Mouse (Mus musculus) G1E (cell line): Measurements from ENCODE around the gene Cep250. TPM values are rescaled to one million over a fixed set of nuclear protein-coding genes. Genes with fewer than 3 reads are reported as not detected.

Experiments used
- ATAC-seq: 2 replicates; pipeline ENCODE4 v1.8.0; 2016; ENCODE audit warnings: mild to moderate bottlenecking; ENCODE audit not compliant: insufficient number of reproducible peaks, poor library complexity, low FRiP score, severe bottlenecking; ENCODE audit errors: extremely low read depth
- DNase-seq: peaks from one replicate; pipeline ENCODE4 v3.0.0; 2012; ENCODE audit warnings: low spot score
- H3K27me3 ChIP-seq: 2 replicates; pipeline ENCODE4 v1.6.1; 2012; ENCODE audit warnings: mild to moderate bottlenecking, low read length, inconsistent platforms; ENCODE audit not compliant: insufficient read depth
- H3K36me3 ChIP-seq: replicated peaks from 2 replicates; pipeline ENCODE3; 2012; ENCODE audit warnings: mild to moderate bottlenecking, inconsistent platforms
- H3K4me1 ChIP-seq: 2 replicates; pipeline ENCODE4 v1.6.1; 2012; ENCODE audit warnings: low read depth, low read length, inconsistent platforms, mixed read lengths; ENCODE audit not compliant: insufficient read depth
- H3K4me3 ChIP-seq: 2 replicates; pipeline ENCODE4 v1.5.1; 2012; ENCODE audit warnings: low read depth, mild to moderate bottlenecking, inconsistent platforms, low read length, moderate library complexity, mixed read lengths
- H3K9me3 ChIP-seq: replicated peaks from 2 replicates; pipeline ENCODE4 v1.6.1; 2012; ENCODE audit warnings: inconsistent platforms
- CTCF ChIP-seq: IDR thresholded peaks from 2 replicates; pipeline ENCODE4 v1.5.1; 2012; ENCODE audit warnings: low read depth, low read length, inconsistent platforms, mixed read lengths
- GATA1 ChIP-seq: IDR thresholded peaks from 2 replicates; pipeline ENCODE4 v1.6.1; 2012; ENCODE audit warnings: borderline replicate concordance, low read length, inconsistent platforms, mixed read lengths
- GATA2 ChIP-seq: IDR thresholded peaks from 2 replicates; pipeline ENCODE4 v1.6.1; 2012; ENCODE audit warnings: low read depth, low read length, inconsistent platforms, borderline replicate concordance
- TAL1 ChIP-seq: conservative IDR thresholded peaks from 2 replicates; pipeline ENCODE4 v1.6.1; 2012; ENCODE audit warnings: low read depth, low read length, inconsistent platforms, mixed read lengths
- polyA plus RNA-seq: library from polyadenylated mRNA; stranded (reverse); fragments of >175 nt; gene quantifications from 2 replicates; pipeline ENCODE4 v1.2.3, GENCODE M21; 2012
- total RNA-seq, 2 experiments: library from RNA; stranded (forward) in 1 of 2; stranded (reverse) in 1 of 2; fragments of 200-1000 nt in 1 of 2; fragments of >200 nt in 1 of 2; fragmentation: Nextera tagmentation in 1 of 2; gene quantifications; 2 replicates each; pipeline ENCODE4 v1.2.3; 2014 to 2017

The Cep250 gene
- total and polyA plus RNA-seq, 3 experiments: 12.3 to 49.2 (median 19.9) TPM

DNA sequence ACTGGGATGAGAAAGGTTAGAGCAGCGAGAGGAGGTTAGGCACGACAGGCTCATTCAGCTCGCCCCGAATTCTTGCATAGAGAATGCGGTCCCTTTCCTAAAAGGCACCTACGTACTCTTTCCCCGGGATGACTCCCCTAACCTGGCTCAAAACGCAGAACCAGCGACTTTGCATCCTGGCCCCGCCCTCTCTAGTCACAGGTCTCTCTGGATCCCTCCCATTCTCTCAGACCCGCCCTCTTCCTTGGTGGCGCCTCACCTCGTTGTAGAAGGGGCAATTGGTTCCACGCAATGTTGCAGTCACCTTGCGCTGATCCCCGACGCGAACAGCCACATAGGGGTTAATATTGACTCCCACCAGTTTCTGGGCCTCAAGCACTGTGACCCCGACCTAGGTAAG lies 91.7 kb downstream of the Cep250 start:
- H3K36me3 ChIP-seq: no peaks in the 10 kb centered on the region
- peaks cover 80% of the 10 kb centered on the region for H3K27me3 ChIP-seq
- ATAC-seq: no peak
- DNase-seq: no peak
- no peak overlapping the region for H3K4me3 ChIP-seq
- TF ChIP-seq GATA2 (no peak), TAL1 (no peak), CTCF (no peak), GATA1 (no peak)
- no peaks in the 10 kb centered on the region for H3K9me3 ChIP-seq
- H3K4me1 ChIP-seq: peaks cover 6% of the 10 kb centered on the region; the same call in 1 of the 2 replicates

Other genes starting within 250 kb of the Cep250 start
Only the 20 nearest of the 21 such genes appear.
- 36.9 and 42.3 TPM in 2 replicates for gene Edem2, start 227.0 kb upstream of the Cep250 start, total RNA-seq (2014; fragmentation: Nextera tagmentation)
- 33.8 and 36.8 TPM in 2 replicates for gene Edem2, start 227.0 kb upstream of the Cep250 start, total RNA-seq (2017)
- gene Edem2, start 227.0 kb upstream of the Cep250 start, polyA plus RNA-seq: 38.3 and 48.3 TPM in 2 replicates
- not detected in 2 replicates for gene Gm17581, start 220.6 kb upstream of the Cep250 start, total RNA-seq (2014; fragmentation: Nextera tagmentation)
- not detected in 2 replicates for gene Gm17581, start 220.6 kb upstream of the Cep250 start, total RNA-seq (2017)
- not detected in 2 replicates for gene Gm17581, start 220.6 kb upstream of the Cep250 start, polyA plus RNA-seq
- not detected in 2 replicates for gene Procr, start 205.3 kb upstream of the Cep250 start, total RNA-seq (2014; fragmentation: Nextera tagmentation)
- 0.12 and 1.5 TPM in 2 replicates for gene Procr, start 205.3 kb upstream of the Cep250 start, total RNA-seq (2017)
- 0.07 and 0.15 TPM in 2 replicates for gene Procr, start 205.3 kb upstream of the Cep250 start, polyA plus RNA-seq
- gene Mmp24, start 181.1 kb upstream of the Cep250 start, total RNA-seq (2014; fragmentation: Nextera tagmentation): not detected in 2 replicates
- 0.05 and 0.12 TPM in 2 replicates for gene Mmp24, start 181.1 kb upstream of the Cep250 start, total RNA-seq (2017)
- not detected in 2 replicates for gene Mmp24, start 181.1 kb upstream of the Cep250 start, polyA plus RNA-seq
- gene BC029722, start 137.0 kb upstream of the Cep250 start, total RNA-seq (2014; fragmentation: Nextera tagmentation): 9.2 and 12.8 TPM in 2 replicates
- gene BC029722, start 137.0 kb upstream of the Cep250 start, total RNA-seq (2017): 19.0 and 20.4 TPM in 2 replicates
- gene BC029722, start 137.0 kb upstream of the Cep250 start, polyA plus RNA-seq: 36.3 and 45.0 TPM in 2 replicates
- 261 and 324 TPM in 2 replicates for gene Eif6, start 129.5 kb upstream of the Cep250 start, total RNA-seq (2014; fragmentation: Nextera tagmentation)
- 91.5 and 148 TPM in 2 replicates for gene Eif6, start 129.5 kb upstream of the Cep250 start, total RNA-seq (2017)
- gene Eif6, start 129.5 kb upstream of the Cep250 start, polyA plus RNA-seq: 251 and 369 TPM in 2 replicates
- not detected in 2 replicates for gene Fam83c, start 121.6 kb upstream of the Cep250 start, total RNA-seq (2014; fragmentation: Nextera tagmentation)
- 0.22 TPM in 1 of 2 replicates, not detected in the other for gene Fam83c, start 121.6 kb upstream of the Cep250 start, total RNA-seq (2017)
- not detected in 2 replicates for gene Fam83c, start 121.6 kb upstream of the Cep250 start, polyA plus RNA-seq
- gene Uqcc1, start 26.1 kb upstream of the Cep250 start, total RNA-seq (2014; fragmentation: Nextera tagmentation): 27.8 and 29.9 TPM in 2 replicates
- 35.8 and 39.1 TPM in 2 replicates for gene Uqcc1, start 26.1 kb upstream of the Cep250 start, total RNA-seq (2017)
- gene Uqcc1, start 26.1 kb upstream of the Cep250 start, polyA plus RNA-seq: 4.2 TPM in 2 replicates
- 0.60 TPM in 1 of 2 replicates, not detected in the other for gene Gm15557, start 15.7 kb upstream of the Cep250 start, total RNA-seq (2014; fragmentation: Nextera tagmentation)
- 0.11 TPM in 1 of 2 replicates, not detected in the other for gene Gm15557, start 15.7 kb upstream of the Cep250 start, total RNA-seq (2017)
- gene Gm15557, start 15.7 kb upstream of the Cep250 start, polyA plus RNA-seq: 0.05 and 0.06 TPM in 2 replicates
- 2.2 TPM in 1 of 2 replicates, not detected in the other for gene Gdf5, start 11.1 kb upstream of the Cep250 start, total RNA-seq (2014; fragmentation: Nextera tagmentation)
- gene Gdf5, start 11.1 kb upstream of the Cep250 start, total RNA-seq (2017): 0.06 and 0.11 TPM in 2 replicates
- gene Gdf5, start 11.1 kb upstream of the Cep250 start, polyA plus RNA-seq: not detected in 2 replicates
- gene 6430550D23Rik, start 51.5 kb downstream of the Cep250 start, total RNA-seq (2014; fragmentation: Nextera tagmentation): 2.3 and 2.4 TPM in 2 replicates
- gene 6430550D23Rik, start 51.5 kb downstream of the Cep250 start, total RNA-seq (2017): 0.71 and 1.6 TPM in 2 replicates
- gene 6430550D23Rik, start 51.5 kb downstream of the Cep250 start, polyA plus RNA-seq: 0.23 and 0.33 TPM in 2 replicates
- 189 and 215 TPM in 2 replicates for gene Ergic3, start 51.6 kb downstream of the Cep250 start, total RNA-seq (2014; fragmentation: Nextera tagmentation)
- gene Ergic3, start 51.6 kb downstream of the Cep250 start, total RNA-seq (2017): 52.9 and 58.0 TPM in 2 replicates
- gene Ergic3, start 51.6 kb downstream of the Cep250 start, polyA plus RNA-seq: 42.6 and 51.8 TPM in 2 replicates
- gene Fer1l4, start 96.5 kb downstream of the Cep250 start, total RNA-seq (2014; fragmentation: Nextera tagmentation): 0.53 TPM in 1 of 2 replicates, not detected in the other
- not detected in 2 replicates for gene Fer1l4, start 96.5 kb downstream of the Cep250 start, total RNA-seq (2017)
- not detected in 2 replicates for gene Fer1l4, start 96.5 kb downstream of the Cep250 start, polyA plus RNA-seq
- gene Spag4, start 108.7 kb downstream of the Cep250 start, total RNA-seq (2014; fragmentation: Nextera tagmentation): 1.4 and 4.9 TPM in 2 replicates
- gene Spag4, start 108.7 kb downstream of the Cep250 start, total RNA-seq (2017): 0.64 and 0.93 TPM in 2 replicates
- 0.82 and 1.3 TPM in 2 replicates for gene Spag4, start 108.7 kb downstream of the Cep250 start, polyA plus RNA-seq
- gene Cpne1, start 155.5 kb downstream of the Cep250 start, total RNA-seq (2014; fragmentation: Nextera tagmentation): 43.2 and 63.3 TPM in 2 replicates
- gene Cpne1, start 155.5 kb downstream of the Cep250 start, total RNA-seq (2017): 40.1 and 42.0 TPM in 2 replicates
- 55.9 and 73.7 TPM in 2 replicates for gene Cpne1, start 155.5 kb downstream of the Cep250 start, polyA plus RNA-seq
- 50.5 and 67.5 TPM in 2 replicates for gene Rbm12, start 155.5 kb downstream of the Cep250 start, total RNA-seq (2014; fragmentation: Nextera tagmentation)
- gene Rbm12, start 155.5 kb downstream of the Cep250 start, total RNA-seq (2017): 25.4 and 39.7 TPM in 2 replicates
- 5.6 TPM in 2 replicates for gene Rbm12, start 155.5 kb downstream of the Cep250 start, polyA plus RNA-seq
- 17.3 and 17.6 TPM in 2 replicates for gene Gm28036, start 170.6 kb downstream of the Cep250 start, total RNA-seq (2014; fragmentation: Nextera tagmentation)
- gene Gm28036, start 170.6 kb downstream of the Cep250 start, total RNA-seq (2017): 12.0 and 15.6 TPM in 2 replicates
- 9.0 and 13.5 TPM in 2 replicates for gene Gm28036, start 170.6 kb downstream of the Cep250 start, polyA plus RNA-seq
- gene Romo1, start 187.6 kb downstream of the Cep250 start, total RNA-seq (2014; fragmentation: Nextera tagmentation): 99.3 and 127 TPM in 2 replicates
- gene Romo1, start 187.6 kb downstream of the Cep250 start, total RNA-seq (2017): 38.4 and 52.4 TPM in 2 replicates
- 300 and 385 TPM in 2 replicates for gene Romo1, start 187.6 kb downstream of the Cep250 start, polyA plus RNA-seq
- gene Nfs1, start 187.7 kb downstream of the Cep250 start, total RNA-seq (2014; fragmentation: Nextera tagmentation): 27.9 and 33.9 TPM in 2 replicates
- 46.2 and 49.1 TPM in 2 replicates for gene Nfs1, start 187.7 kb downstream of the Cep250 start, total RNA-seq (2017)
- gene Nfs1, start 187.7 kb downstream of the Cep250 start, polyA plus RNA-seq: 31.4 and 36.3 TPM in 2 replicates
- gene Rbm39, start 223.8 kb downstream of the Cep250 start, total RNA-seq (2014; fragmentation: Nextera tagmentation): 781 and 795 TPM in 2 replicates
- 710 and 759 TPM in 2 replicates for gene Rbm39, start 223.8 kb downstream of the Cep250 start, total RNA-seq (2017)
- 282 and 295 TPM in 2 replicates for gene Rbm39, start 223.8 kb downstream of the Cep250 start, polyA plus RNA-seq